Mouse (Mus musculus) MEL (cell line): ENCODE data around the gene Ube2i. TPM values are rescaled to one million over a fixed set of nuclear protein-coding genes. Genes with fewer than 3 reads are reported as not detected.

Source experiments
- DNase-seq: peaks from one replicate; pipeline ENCODE4 v3.0.0; 2011; ENCODE audit warnings: low read depth, low spot score
- H3K27ac ChIP-seq: 2 replicates; pipeline ENCODE4 v1.5.1; 2012; ENCODE audit warnings: low read depth, mild to moderate bottlenecking, control low read depth, low read length, moderate library complexity; ENCODE audit not compliant: control insufficient read depth
- H3K27me3 ChIP-seq, 2 experiments: fragments of 150-350 bp in 1 of 2; sonication (generic) in 1 of 2; 2 replicates each; pipeline ENCODE4 v1.6.1; 2012; ENCODE audit warnings: low read length in 2 of 2, mild to moderate bottlenecking in 2 of 2, improper control_type of control experiment in 1 of 2, moderate library complexity in 1 of 2; ENCODE audit not compliant: insufficient read depth in 2 of 2, control insufficient read depth in 1 of 2
- H3K36me3 ChIP-seq, 2 experiments: 2 replicates each; pipeline ENCODE4 v1.6.1; 2012 to 2014; ENCODE audit warnings: low read length in 2 of 2, improper control_type of control experiment in 1 of 2, inconsistent platforms in 1 of 2, mild to moderate bottlenecking in 1 of 2; ENCODE audit not compliant: insufficient read depth in 2 of 2, control insufficient read depth in 1 of 2
- H3K4me1 ChIP-seq, 2 experiments: fragments of 150-350 bp in 1 of 2; sonication (generic) in 1 of 2; 2 replicates each; pipeline ENCODE4 v1.6.1; 2012; ENCODE audit warnings: low read length in 2 of 2, improper control_type of control experiment in 1 of 2, mild to moderate bottlenecking in 1 of 2; ENCODE audit not compliant: insufficient read depth in 2 of 2, control insufficient read depth in 1 of 2
- H3K4me3 ChIP-seq, 2 experiments: fragments of 150-350 bp in 1 of 2; sonication (generic) in 1 of 2; 2 replicates each; pipeline ENCODE4 v1.5.1; 2012; ENCODE audit warnings: low read depth in 2 of 2, low read length in 2 of 2, mild to moderate bottlenecking in 2 of 2, moderate library complexity in 2 of 2, control low read depth in 1 of 2, improper control_type of control experiment in 1 of 2; ENCODE audit not compliant: control insufficient read depth in 1 of 2, insufficient read depth in 1 of 2
- H3K79me2 ChIP-seq: 2 replicates; pipeline ENCODE4 v1.6.1; 2012; ENCODE audit warnings: mild to moderate bottlenecking, low read length, moderate library complexity; ENCODE audit not compliant: control insufficient read depth, poor library complexity, insufficient read depth
- H3K9ac ChIP-seq: 2 replicates; pipeline ENCODE4 v1.6.1; 2012; ENCODE audit warnings: low read depth, mild to moderate bottlenecking, control low read depth, low read length, moderate library complexity; ENCODE audit not compliant: control insufficient read depth, poor library complexity, severe bottlenecking
- H3K9me3 ChIP-seq: fragments of 150-350 bp; sonication (generic); replicated peaks from 2 replicates; pipeline ENCODE4 v1.6.1; 2012; ENCODE audit warnings: mild to moderate bottlenecking, low read length, improper control_type of control experiment, moderate library complexity; ENCODE audit not compliant: insufficient read depth
- BHLHE40 ChIP-seq: IDR thresholded peaks from 2 replicates; pipeline ENCODE4 v1.6.1; 2012; ENCODE audit warnings: low read depth, mild to moderate bottlenecking, inconsistent platforms, low read length, improper control_type of control experiment, borderline replicate concordance
- CHD1 ChIP-seq: IDR thresholded peaks from 2 replicates; pipeline ENCODE4 v1.6.1; 2012; ENCODE audit warnings: low read depth, mild to moderate bottlenecking, inconsistent platforms, low read length, improper control_type of control experiment
- CHD2 ChIP-seq: IDR thresholded peaks from 2 replicates; pipeline ENCODE4 v1.6.1; 2011; ENCODE audit warnings: low read length, improper control_type of control experiment
- CTCF ChIP-seq, 3 experiments: IDR thresholded peaks in 2 of 3; conservative IDR thresholded peaks in 1 of 3; 2 replicates each; pipeline ENCODE4 v1.5.1; 2011 to 2012; ENCODE audit warnings: low read length in 3 of 3, low read depth in 2 of 3, mild to moderate bottlenecking in 2 of 3, improper control_type of control experiment in 1 of 3, inconsistent platforms in 1 of 3, mixed read lengths in 1 of 3, moderate library complexity in 1 of 3; ENCODE audit not compliant: control insufficient read depth in 1 of 3, insufficient read depth in 1 of 3, poor library complexity in 1 of 3, severe bottlenecking in 1 of 3
- E2F4 ChIP-seq: IDR thresholded peaks from 2 replicates; pipeline ENCODE4 v1.6.1; 2011; ENCODE audit warnings: low read depth, low read length, improper control_type of control experiment, borderline replicate concordance
- ELF1 ChIP-seq: IDR thresholded peaks from 2 replicates; pipeline ENCODE4 v1.6.1; 2014; ENCODE audit warnings: low read depth, mild to moderate bottlenecking, inconsistent platforms, low read length, improper control_type of control experiment, moderate library complexity
- EP300 ChIP-seq, 2 experiments: IDR thresholded peaks; 2 replicates each; pipeline ENCODE4 v1.6.1; 2011; ENCODE audit warnings: improper control_type of control experiment in 2 of 2, low read length in 2 of 2, low read depth in 1 of 2, mild to moderate bottlenecking in 1 of 2
- GATA1 ChIP-seq: IDR thresholded peaks from 2 replicates; pipeline ENCODE4 v1.6.1; 2011; ENCODE audit warnings: low read depth, low read length, improper control_type of control experiment
- KAT2A ChIP-seq: conservative IDR thresholded peaks from 2 replicates; pipeline ENCODE4 v1.6.1; 2012; ENCODE audit warnings: low read depth, low read length, improper control_type of control experiment, inconsistent platforms
- MAZ ChIP-seq: IDR thresholded peaks from 2 replicates; pipeline ENCODE4 v1.6.1; 2012; ENCODE audit warnings: low read depth, mild to moderate bottlenecking, inconsistent platforms, low read length, improper control_type of control experiment
- MEF2A ChIP-seq: IDR thresholded peaks from 2 replicates; pipeline ENCODE4 v1.6.1; 2014; ENCODE audit warnings: low read depth, mild to moderate bottlenecking, inconsistent platforms, low read length, improper control_type of control experiment; ENCODE audit not compliant: poor library complexity, insufficient replicate concordance, severe bottlenecking; ENCODE audit errors: extremely low read depth
- MXI1 ChIP-seq: IDR thresholded peaks from 2 replicates; pipeline ENCODE4 v1.6.1; 2011; ENCODE audit warnings: mild to moderate bottlenecking, low read depth, low read length, improper control_type of control experiment
- MYB ChIP-seq: IDR thresholded peaks from 2 replicates; pipeline ENCODE4 v1.6.1; 2011; ENCODE audit warnings: mild to moderate bottlenecking, low read depth, low read length, improper control_type of control experiment
- MYC ChIP-seq: IDR thresholded peaks from 2 replicates; pipeline ENCODE4 v1.6.1; 2011; ENCODE audit warnings: low read depth, mild to moderate bottlenecking, low read length, improper control_type of control experiment, moderate library complexity
- NRF1 ChIP-seq: IDR thresholded peaks from 2 replicates; pipeline ENCODE4 v1.6.1; 2014; ENCODE audit warnings: low read depth, mild to moderate bottlenecking, inconsistent platforms, low read length, improper control_type of control experiment, moderate library complexity; ENCODE audit not compliant: poor library complexity, insufficient read depth, severe bottlenecking
- POLR2A ChIP-seq, 2 experiments: IDR thresholded peaks; 2 replicates each; pipeline ENCODE4 v1.6.1; 2011 to 2012; ENCODE audit warnings: low read length in 2 of 2, mild to moderate bottlenecking in 2 of 2, control low read depth in 1 of 2, improper control_type of control experiment in 1 of 2, low read depth in 1 of 2, moderate library complexity in 1 of 2; ENCODE audit not compliant: control insufficient read depth in 1 of 2, insufficient read depth in 1 of 2, poor library complexity in 1 of 2
- RAD21 ChIP-seq: IDR thresholded peaks from 2 replicates; pipeline ENCODE4 v1.6.1; 2011; ENCODE audit warnings: mild to moderate bottlenecking, low read depth, low read length, improper control_type of control experiment
- RCOR1 ChIP-seq: IDR thresholded peaks from 2 replicates; pipeline ENCODE4 v1.6.1; 2012; ENCODE audit warnings: low read depth, mild to moderate bottlenecking, inconsistent platforms, low read length, improper control_type of control experiment
- SIN3A ChIP-seq: IDR thresholded peaks from 2 replicates; pipeline ENCODE4 v1.6.1; 2012; ENCODE audit warnings: low read length, improper control_type of control experiment, inconsistent platforms
- TBP ChIP-seq: IDR thresholded peaks from 2 replicates; pipeline ENCODE4 v1.8.0; 2011; ENCODE audit warnings: low read depth, low read length, improper control_type of control experiment
- UBTF ChIP-seq: IDR thresholded peaks from 2 replicates; pipeline ENCODE4 v1.6.1; 2012; ENCODE audit warnings: low read depth, mild to moderate bottlenecking, inconsistent platforms, low read length, improper control_type of control experiment, moderate library complexity, borderline replicate concordance; ENCODE audit not compliant: insufficient read depth
- USF2 ChIP-seq, 2 experiments: IDR thresholded peaks; 2 replicates each; pipeline ENCODE4 v1.6.1; 2011 to 2012; ENCODE audit warnings: improper control_type of control experiment in 2 of 2, low read length in 2 of 2, borderline replicate concordance in 1 of 2, inconsistent platforms in 1 of 2, low read depth in 1 of 2, mild to moderate bottlenecking in 1 of 2; ENCODE audit not compliant: insufficient read depth in 1 of 2
- ZNF384 ChIP-seq: IDR thresholded peaks from 2 replicates; pipeline ENCODE4 v1.6.1; 2012; ENCODE audit warnings: low read depth, mild to moderate bottlenecking, inconsistent platforms, low read length, improper control_type of control experiment
- polyA plus RNA-seq, 2 experiments: library from polyadenylated mRNA; stranded (reverse) in 1 of 2; unstranded in 1 of 2; fragments of >175 nt in 1 of 2; fragments of >200 nt in 1 of 2; gene quantifications; 2 replicates each; pipeline versions ENCODE4 v1.2.1 to v1.2.4; 2012; ENCODE audit warnings: low replicate concordance in 2 of 2, low read depth in 1 of 2; ENCODE audit not compliant: insufficient read length in 2 of 2, insufficient read depth in 1 of 2, missing spikeins in 1 of 2
- total RNA-seq: library from RNA; depleted of rRNA; stranded (reverse); fragments of 300-350 nt; gene quantifications from 2 replicates; pipeline ENCODE4 v1.2.3, GENCODE M21; 2012

Ube2i gene
- total and polyA plus RNA-seq, 3 experiments: 464 to 564 TPM; not detected in 1

DNA sequence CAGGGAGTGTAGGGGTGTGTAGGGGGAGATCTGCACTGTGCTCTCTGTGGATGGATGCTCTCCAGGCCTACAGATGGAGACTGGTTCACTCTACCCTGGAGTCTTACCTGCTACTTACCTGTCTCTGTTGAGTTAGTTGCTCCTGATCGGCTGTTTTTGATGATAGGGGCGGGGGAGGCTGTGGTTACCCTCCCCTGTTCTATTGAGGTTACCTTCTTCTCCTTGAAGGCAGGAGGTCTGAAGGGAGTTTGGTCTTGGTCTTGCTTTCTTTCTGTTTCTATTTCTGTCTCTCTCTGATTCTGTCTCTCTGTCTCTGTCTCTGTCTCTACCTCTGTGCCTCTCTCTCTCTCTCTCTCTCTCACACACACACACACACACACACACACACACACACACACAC lies 19.3 kb downstream of the Ube2i start:
- TF ChIP-seq MAZ (no peak), EP300 (IDR thresholded peaks at IDR 0.05; ENCODE audit: low read depth in 1 of 2, low read length in 2 of 2) (no peak), USF2 (IDR thresholded peaks at IDR 0.05; ENCODE audit: borderline replicate concordance in 1 of 2, insufficient read depth in 1 of 2, low read depth in 1 of 2, low read length in 2 of 2) (no peak), CHD1 (no peak), ELF1 (no peak), CHD2 (no peak), TBP (no peak), GATA1 (no peak), E2F4 (no peak), UBTF (no peak), POLR2A (IDR thresholded peaks at IDR 0.05; ENCODE audit: control insufficient read depth in 1 of 2, insufficient read depth in 1 of 2, low read depth in 1 of 2, low read length in 2 of 2, poor library complexity in 1 of 2) (no peak)
- no peaks in the 10 kb centered on the region for H3K27me3 ChIP-seq
- H3K4me1 ChIP-seq: peaks cover 0 to 9% of the 10 kb centered on the region in 2 experiments; a peak in 2 of 4 replicates
- H3K36me3 ChIP-seq: no peaks in the 10 kb centered on the region; a peak in 1 of 4 replicates
- no peaks in the 10 kb centered on the region for H3K79me2 ChIP-seq
- H3K4me3 ChIP-seq: no peak overlapping the region
- H3K27ac ChIP-seq: no peak overlapping the region
- DNase-seq: no peak
- H3K9ac ChIP-seq: no peak overlapping the region
- no peaks in the 10 kb centered on the region for H3K9me3 ChIP-seq

DNA sequence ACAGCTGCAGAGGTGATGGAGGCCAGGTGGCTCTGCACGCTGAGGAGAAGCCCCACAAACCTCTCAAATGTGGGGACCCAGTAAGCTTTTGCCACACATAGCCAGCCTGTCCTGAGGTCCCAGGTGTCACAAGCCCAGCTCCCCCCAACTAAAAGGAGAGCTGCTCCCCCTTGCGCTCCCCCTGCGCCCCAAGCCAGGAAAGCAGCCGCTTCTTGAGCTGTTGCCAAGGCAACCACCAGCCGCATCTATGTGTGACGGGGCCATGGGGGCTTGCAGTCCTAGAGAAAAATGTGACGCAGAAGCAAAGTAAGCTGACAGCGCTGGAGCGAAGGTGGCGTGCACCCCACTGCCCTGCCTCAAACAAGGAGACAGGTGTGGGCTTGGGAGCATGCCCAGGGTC lies 20.7 kb downstream of the Ube2i start:
- Histone ChIP-seq H3K9ac (no peak overlapping the region), H3K4me3 (no peak overlapping the region), H3K36me3 (no peaks in the 10 kb centered on the region), H3K4me1 (peaks cover 0 to 7% of the 10 kb centered on the region in 2 experiments; a peak in 2 of 4 replicates), H3K79me2 (no peaks in the 10 kb centered on the region), H3K27me3 (no peaks in the 10 kb centered on the region), H3K27ac (no peak overlapping the region), H3K9me3 (no peaks in the 10 kb centered on the region)
- DNase-seq: no peak
- TF ChIP-seq MYC (no peak), USF2 (IDR thresholded peaks at IDR 0.05; ENCODE audit: borderline replicate concordance in 1 of 2, insufficient read depth in 1 of 2, low read depth in 1 of 2, low read length in 2 of 2) (no peak), BHLHE40 (no peak), CHD2 (no peak), E2F4 (no peak), CHD1 (no peak), RAD21 (no peak), MXI1 (no peak), MEF2A (no peak), KAT2A (no peak), UBTF (no peak), NRF1 (no peak), RCOR1 (no peak), ELF1 (no peak), GATA1 (no peak), MYB (no peak), ZNF384 (no peak), POLR2A (IDR thresholded peaks at IDR 0.05; ENCODE audit: control insufficient read depth in 1 of 2, insufficient read depth in 1 of 2, low read depth in 1 of 2, low read length in 2 of 2, poor library complexity in 1 of 2) (no peak), SIN3A (no peak), CTCF (IDR thresholded peaks at IDR 0.05 in 2 of 3, conservative IDR thresholded peaks at IDR 0.05 in 1 of 3; ENCODE audit: control insufficient read depth in 1 of 3, insufficient read depth in 1 of 3, low read depth in 2 of 3, low read length in 3 of 3, poor library complexity in 1 of 3, severe bottlenecking in 1 of 3) (no peak)
